Mouse (Mus musculus): ENCODE measurements at regions not wholly inside any gene's neighbourhood (a gene's known extent, or its start where the extent isn't known, plus 50 kb on each side); places are given as distances from the start of the nearest gene placed in this dataset.

DNA sequence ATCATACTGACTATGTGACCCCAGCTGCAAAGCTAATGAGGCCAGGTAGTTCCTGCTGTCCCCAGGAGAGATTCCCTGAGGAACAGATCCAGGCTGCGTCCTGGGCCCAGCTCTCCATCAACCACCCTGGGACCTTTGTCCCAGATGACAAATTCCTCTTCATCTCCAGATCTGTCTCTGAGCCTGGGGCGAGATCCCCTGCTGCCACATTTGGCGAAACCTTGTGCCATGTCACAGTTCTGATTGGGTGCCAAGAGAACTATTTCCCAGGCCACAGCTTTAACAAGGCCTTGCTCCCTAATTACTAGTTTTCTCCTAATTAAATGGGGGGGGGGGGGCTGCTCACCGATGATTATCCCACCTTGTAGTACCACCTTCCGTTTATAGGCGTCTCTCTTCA is 70.6 kb upstream of the Hes1 start:
- Histone ChIP-seq H3K9me3 (replicated peaks) (no peaks in the 10 kb centered on the region), H3K9ac (no peak overlapping the region), H3K27me3 (replicated peaks) (no peaks in the 10 kb centered on the region), H3K4me3 (no peak overlapping the region), H3K4me1 (replicated peaks) (peaks cover 18% of the 10 kb centered on the region), H3K36me3 (no peaks in the 10 kb centered on the region), H3K27ac (ENCODE audit: poor library complexity, severe bottlenecking) (no peak overlapping the region), H3K4me2 (no peak overlapping the region)
- ATAC-seq (ENCODE audit: insufficient number of reproducible peaks, low FRiP score): no peak
- 74% methylated on average over 6 of the region's 6 CpGs for WGBS

DNA sequence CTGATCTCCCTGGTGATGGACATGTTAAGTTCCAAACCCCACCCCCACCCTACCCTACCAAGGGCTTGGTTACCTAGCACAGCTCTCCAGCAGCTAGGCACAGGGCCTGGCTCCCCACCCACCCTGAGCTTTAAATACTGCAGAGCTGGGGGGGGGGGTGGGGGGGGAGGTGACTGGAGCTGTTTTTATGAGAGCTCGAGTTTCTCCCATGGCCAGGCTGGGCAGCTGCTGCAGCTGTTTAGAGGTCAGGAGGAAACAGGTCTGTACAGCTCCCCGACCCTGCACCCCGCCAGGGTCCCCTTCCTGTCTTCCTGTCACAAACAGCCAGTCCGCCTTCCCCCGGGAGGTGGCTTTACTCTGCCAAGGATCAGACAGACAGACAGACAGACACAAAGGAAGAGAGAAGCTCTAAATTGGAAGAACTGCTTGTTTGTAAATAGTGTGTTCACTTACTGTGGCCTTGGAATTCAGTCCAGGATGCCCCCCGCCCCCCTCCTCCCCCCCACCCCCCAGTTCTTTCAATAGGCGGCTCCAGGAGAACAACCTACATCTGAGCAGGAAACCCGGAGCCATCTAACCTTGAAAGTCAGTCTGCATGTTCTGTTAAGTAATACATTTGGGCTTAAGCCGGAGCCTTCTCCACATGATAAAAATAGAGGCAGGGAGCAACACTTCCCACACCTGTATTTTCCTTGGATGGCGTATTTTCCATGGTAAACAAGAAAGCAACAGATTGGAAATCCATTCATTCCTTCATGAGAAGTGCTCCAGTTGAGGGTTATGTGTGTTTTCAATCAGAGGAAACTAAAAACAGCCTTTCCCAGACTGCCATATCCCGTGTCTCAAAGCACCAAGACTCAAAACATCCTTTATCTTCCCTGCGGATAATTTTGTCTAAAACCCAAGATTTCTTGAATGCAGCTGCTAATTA is 67.8 kb upstream of the Hes1 start:
- ATAC-seq (ENCODE audit: insufficient number of reproducible peaks, low FRiP score): peak; percentile 66; the same call in 1 of the 2 replicates
- Histone ChIP-seq H3K27ac (ENCODE audit: poor library complexity, severe bottlenecking) (peak overlapping the region; percentile 32; the same call in 1 of the 2 replicates), H3K4me2 (peak overlapping the region; percentile 32), H3K4me3 (no peak overlapping the region), H3K36me3 (no peaks in the 10 kb centered on the region), H3K9me3 (replicated peaks) (no peaks in the 10 kb centered on the region), H3K27me3 (replicated peaks) (no peaks in the 10 kb centered on the region), H3K9ac (no peak overlapping the region), H3K4me1 (replicated peaks) (peaks cover 14% of the 10 kb centered on the region)
- 26% methylated on average over 12 of the region's 12 CpGs for WGBS

DNA sequence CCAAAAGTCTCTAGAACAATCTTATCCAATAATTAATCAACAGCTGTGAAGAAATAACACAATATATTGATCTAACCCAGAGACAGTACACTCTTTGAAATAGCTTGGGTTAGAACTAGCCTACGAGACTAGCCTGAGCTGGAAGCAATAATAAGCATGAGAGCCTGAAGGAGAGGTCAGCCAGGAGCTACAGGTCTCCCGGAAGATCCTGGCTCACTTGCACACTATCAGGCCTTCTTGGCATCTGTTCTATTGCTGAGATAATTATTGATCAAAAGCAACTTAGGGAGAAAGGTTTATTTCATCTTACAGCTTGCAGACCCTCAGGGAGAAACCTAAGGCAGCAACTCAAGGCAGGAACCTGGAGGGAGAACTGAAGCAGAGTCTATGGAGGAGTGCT is 64.0 kb upstream of the Hes1 start:
- H3K9ac ChIP-seq: no peak overlapping the region
- no peaks in the 10 kb centered on the region for H3K36me3 ChIP-seq
- H3K4me2 ChIP-seq: no peak overlapping the region
- H3K9me3 ChIP-seq (replicated peaks): no peaks in the 10 kb centered on the region
- no peaks in the 10 kb centered on the region for H3K27me3 ChIP-seq (replicated peaks)
- 79% methylated on average over 2 of the region's 2 CpGs for WGBS
- no peak for ATAC-seq (ENCODE audit: insufficient number of reproducible peaks, low FRiP score)
- H3K4me1 ChIP-seq (replicated peaks): peaks cover 23% of the 10 kb centered on the region
- no peak overlapping the region for H3K27ac ChIP-seq (ENCODE audit: poor library complexity, severe bottlenecking)
- H3K4me3 ChIP-seq: no peak overlapping the region

DNA sequence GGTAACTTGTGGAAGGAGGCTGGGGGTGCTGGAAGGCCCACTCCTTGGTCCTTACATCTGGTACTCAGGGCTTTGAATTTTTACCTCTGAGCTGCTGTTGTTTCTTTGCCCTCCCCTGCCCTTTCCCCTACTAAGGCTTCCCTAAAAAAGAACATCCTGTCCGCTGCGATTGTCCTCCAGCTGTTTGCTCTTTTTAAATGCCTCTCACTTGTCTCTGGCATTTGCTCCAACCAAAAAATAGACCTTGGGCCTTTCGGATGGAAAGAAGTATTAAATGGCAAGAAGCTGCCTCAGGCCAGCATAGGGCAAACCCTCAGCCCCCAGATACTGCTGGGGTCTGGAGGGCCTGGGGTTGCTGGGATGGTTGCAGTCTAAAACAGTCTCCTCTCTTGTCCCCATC is 59.1 kb upstream of the Hes1 start:
- Histone ChIP-seq H3K9me3 (replicated peaks) (no peaks in the 10 kb centered on the region), H3K4me1 (replicated peaks) (peaks cover 36% of the 10 kb centered on the region), H3K4me2 (no peak overlapping the region), H3K9ac (no peak overlapping the region), H3K36me3 (no peaks in the 10 kb centered on the region), H3K4me3 (no peak overlapping the region), H3K27me3 (replicated peaks) (0 out of 2 replicates have a peak, but pooled peaks cover 3% of the 10 kb centered on the region), H3K27ac (ENCODE audit: poor library complexity, severe bottlenecking) (no peak overlapping the region)
- 49% methylated on average over 3 of the region's 3 CpGs for WGBS
- ATAC-seq (ENCODE audit: insufficient number of reproducible peaks, low FRiP score): no peak

DNA sequence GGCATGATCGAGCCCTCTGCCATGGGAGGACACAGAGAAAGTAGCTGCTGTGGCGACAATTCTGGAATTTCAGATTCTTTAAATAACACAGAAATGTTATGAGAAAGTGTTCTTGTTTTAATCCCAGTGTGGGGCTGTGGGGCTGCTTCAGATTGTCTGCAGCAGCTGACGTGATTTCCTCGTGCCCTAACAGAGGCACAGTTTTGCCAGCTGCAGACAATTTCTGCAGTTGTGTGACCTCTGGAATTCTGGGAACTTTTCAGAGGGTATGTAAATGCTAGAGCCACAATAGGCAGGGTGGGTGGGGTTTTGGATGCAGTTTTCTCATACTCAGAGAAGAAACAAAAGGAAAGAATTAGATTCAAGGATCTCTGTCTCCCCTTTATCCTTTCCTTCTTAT is 57.4 kb upstream of the Hes1 start:
- 0 out of 2 replicates have a peak, but pooled peaks cover 3% of the 10 kb centered on the region for H3K27me3 ChIP-seq (replicated peaks)
- H3K9me3 ChIP-seq (replicated peaks): no peaks in the 10 kb centered on the region
- no peak overlapping the region for H3K27ac ChIP-seq (ENCODE audit: poor library complexity, severe bottlenecking)
- H3K36me3 ChIP-seq: no peaks in the 10 kb centered on the region
- 63% methylated on average over 4 of the region's 4 CpGs for WGBS
- peaks cover 36% of the 10 kb centered on the region for H3K4me1 ChIP-seq (replicated peaks)
- H3K9ac ChIP-seq: no peak overlapping the region
- ATAC-seq (ENCODE audit: insufficient number of reproducible peaks, low FRiP score): no peak
- H3K4me3 ChIP-seq: no peak overlapping the region
- H3K4me2 ChIP-seq: no peak overlapping the region

DNA sequence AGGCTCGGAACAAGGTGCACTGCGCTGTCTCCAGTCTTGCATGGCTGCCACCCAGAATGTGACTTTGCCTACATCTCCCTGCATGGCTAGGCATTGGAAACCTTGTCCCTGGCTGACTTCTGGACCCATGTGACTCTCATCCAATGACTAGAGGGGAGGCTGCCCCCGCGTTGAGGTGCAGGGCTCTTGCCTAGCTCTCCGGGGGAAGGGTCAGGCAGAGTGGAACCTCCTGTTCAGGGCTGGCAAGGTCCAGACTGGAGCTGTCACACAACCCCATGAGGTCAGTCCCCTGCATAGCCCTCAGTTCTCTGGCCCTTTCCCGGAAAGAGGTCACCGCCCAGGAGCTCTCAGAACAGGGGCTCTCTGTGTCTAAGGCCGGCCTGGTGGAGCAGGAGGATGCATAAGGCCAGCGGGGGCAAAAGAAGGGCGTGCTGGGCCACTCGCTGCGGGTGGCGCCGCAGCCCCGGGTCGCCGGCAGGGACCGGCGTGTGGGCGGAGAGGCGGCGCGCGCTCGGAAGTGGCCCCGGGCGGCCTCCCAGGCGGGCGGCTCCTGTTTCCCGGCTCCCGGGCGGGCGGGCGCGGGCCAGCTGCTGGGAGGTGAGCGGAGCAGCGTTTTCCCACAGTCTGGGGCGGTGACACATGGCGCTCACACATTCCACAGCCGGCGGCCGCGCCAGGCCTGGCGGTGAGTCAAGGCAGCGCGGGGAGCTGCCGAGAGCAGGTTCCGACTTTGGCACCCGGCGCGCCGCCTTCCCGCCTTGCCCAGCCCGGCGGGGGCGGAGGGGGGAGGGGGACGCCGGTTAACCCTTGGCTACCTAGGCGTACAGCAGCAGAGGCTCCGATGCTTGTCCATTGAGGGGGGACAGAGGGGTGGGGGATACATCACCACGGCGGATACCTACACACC is 55.5 kb upstream of the Hes1 start:
- ATAC-seq (ENCODE audit: insufficient number of reproducible peaks, low FRiP score): peak; percentile 93

DNA sequence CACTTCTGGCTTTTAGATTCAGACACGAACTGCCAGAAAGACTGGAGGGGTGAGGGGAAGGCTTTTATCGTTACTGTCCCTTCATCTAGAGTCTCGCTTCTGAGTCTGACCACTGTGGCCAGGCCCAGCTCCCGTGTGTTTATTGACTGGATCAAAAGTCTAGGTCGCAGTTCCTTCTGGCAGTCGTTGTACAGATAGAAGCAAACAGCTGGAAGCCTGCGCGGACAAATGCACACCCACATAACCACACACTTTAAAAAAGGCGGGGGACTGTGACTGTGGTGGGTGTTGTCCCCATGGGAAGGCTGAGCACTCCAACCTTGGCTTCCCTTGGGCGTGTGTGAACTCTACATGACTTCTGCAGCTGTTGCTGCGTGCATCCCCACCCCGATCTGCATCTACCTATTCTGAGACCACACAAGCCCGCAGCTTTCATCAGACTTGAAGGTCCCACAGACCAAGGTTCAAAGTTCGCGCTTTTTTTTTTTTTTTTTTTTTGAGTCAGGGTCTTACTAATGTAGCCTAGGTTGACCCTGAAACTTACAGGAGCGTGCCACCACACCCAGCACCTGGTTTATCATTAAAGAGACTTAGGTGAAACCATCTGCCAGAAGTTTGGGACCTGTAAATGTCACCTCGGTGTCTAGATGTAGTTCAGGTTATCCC is 54.5 kb upstream of the Hes1 start:
- WGBS: 16% methylated on average over 17 of the region's 17 CpGs
- no peaks in the 10 kb centered on the region for H3K36me3 ChIP-seq
- H3K4me3 ChIP-seq: peak overlapping the region; percentile 51
- peak overlapping the region; percentile 46 for H3K9ac ChIP-seq
- H3K9me3 ChIP-seq (replicated peaks): no peaks in the 10 kb centered on the region
- ATAC-seq (ENCODE audit: insufficient number of reproducible peaks, low FRiP score): no peak
- H3K4me1 ChIP-seq (replicated peaks): peaks cover 34% of the 10 kb centered on the region
- peak overlapping the region; percentile 91 for H3K27ac ChIP-seq (ENCODE audit: poor library complexity, severe bottlenecking)
- H3K27me3 ChIP-seq (replicated peaks): 0 out of 2 replicates have a peak, but pooled peaks cover 3% of the 10 kb centered on the region
- peak overlapping the region; percentile 75 for H3K4me2 ChIP-seq

More for the DNA sequence above, 55.5 kb upstream of the Hes1 start:
- Histone ChIP-seq H3K27me3 (replicated peaks) (0 out of 2 replicates have a peak, but pooled peaks cover 3% of the 10 kb centered on the region), H3K4me2 (peak overlapping the region; percentile 75), H3K4me1 (replicated peaks) (peaks cover 32% of the 10 kb centered on the region), H3K36me3 (no peaks in the 10 kb centered on the region), H3K4me3 (peak overlapping the region; percentile 51), H3K27ac (ENCODE audit: poor library complexity, severe bottlenecking) (peak overlapping the region; percentile 91), H3K9ac (peak overlapping the region; percentile 74), H3K9me3 (replicated peaks) (no peaks in the 10 kb centered on the region)
- WGBS: under 1% methylated on average over 62 of the region's 62 CpGs

DNA sequence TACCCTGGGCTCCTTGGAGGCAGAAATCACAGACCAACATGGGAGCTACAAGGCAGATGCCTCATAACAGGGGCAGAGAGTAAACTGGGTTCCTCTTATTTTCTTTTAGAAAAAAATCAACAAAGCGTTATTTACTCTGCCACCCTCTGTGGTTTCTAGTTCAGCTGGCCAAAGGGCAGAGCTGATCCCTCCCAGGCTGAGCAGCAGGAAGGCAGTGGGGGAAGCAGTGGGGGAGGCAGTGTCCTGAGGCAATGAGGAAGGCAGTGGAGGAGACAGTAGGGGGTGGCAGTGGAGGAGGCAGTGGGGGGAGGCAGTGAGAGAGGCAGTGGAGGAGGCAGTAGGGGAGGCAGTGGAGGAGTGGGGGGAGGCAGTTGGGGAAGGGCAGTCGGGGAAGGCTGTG is 51.1 kb upstream of the Hes1 start:
- Histone ChIP-seq H3K36me3 (no peaks in the 10 kb centered on the region), H3K9me3 (replicated peaks) (no peaks in the 10 kb centered on the region), H3K27ac (ENCODE audit: poor library complexity, severe bottlenecking) (no peak overlapping the region), H3K27me3 (replicated peaks) (no peaks in the 10 kb centered on the region), H3K9ac (no peak overlapping the region), H3K4me3 (no peak overlapping the region), H3K4me2 (no peak overlapping the region), H3K4me1 (replicated peaks) (peaks cover 26% of the 10 kb centered on the region)
- 61% methylated on average over 2 of the region's 2 CpGs for WGBS
- no peak for ATAC-seq (ENCODE audit: insufficient number of reproducible peaks, low FRiP score)

DNA sequence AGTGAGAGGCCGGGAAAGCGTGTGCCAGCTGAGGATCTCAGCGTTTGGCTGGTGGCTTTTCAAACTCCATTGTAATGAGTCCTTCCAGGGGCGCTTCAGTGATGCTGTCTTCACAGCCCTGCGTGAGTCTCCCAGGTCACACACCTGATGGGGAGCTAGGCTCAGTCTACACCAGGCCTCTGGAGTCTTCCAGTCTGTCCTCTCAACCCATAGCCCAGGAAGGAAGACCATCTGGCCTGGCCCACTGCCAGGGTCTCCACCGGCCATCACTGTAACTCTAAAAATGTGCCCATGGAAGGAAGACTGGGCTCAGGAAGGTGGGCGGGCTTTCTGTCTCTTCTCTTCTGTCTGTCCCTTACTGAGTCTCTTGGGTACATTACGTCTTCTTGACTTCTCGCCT is 50.2 kb upstream of the Hes1 start:
- Histone ChIP-seq H3K4me3 (no peak overlapping the region), H3K9ac (no peak overlapping the region), H3K4me2 (no peak overlapping the region), H3K27me3 (replicated peaks) (0 out of 2 replicates have a peak, but pooled peaks cover 3% of the 10 kb centered on the region), H3K4me1 (replicated peaks) (peaks cover 20% of the 10 kb centered on the region), H3K9me3 (replicated peaks) (no peaks in the 10 kb centered on the region), H3K36me3 (no peaks in the 10 kb centered on the region), H3K27ac (ENCODE audit: poor library complexity, severe bottlenecking) (no peak overlapping the region)
- 78% methylated on average over 9 of the region's 9 CpGs for WGBS
- no peak for ATAC-seq (ENCODE audit: insufficient number of reproducible peaks, low FRiP score)

Measured in heart, embryonic 12.5 days (tissue).